Mouse (Mus musculus) kidney, adult 2 months (tissue): ENCODE data around the gene Tmem144.
"Not testable (repeated sequence)": the region's sequence is repeated elsewhere in the genome, so short reads cannot be mapped to it uniquely, and the experiment has no call there.

ENCODE experiments used
- CTCF ChIP-seq: fragments of 200-500 bp; conservative IDR thresholded peaks from 2 replicates; pipeline ENCODE4 v1.5.1; 2011; ENCODE audit warnings: low read depth, mild to moderate bottlenecking, control low read depth, low read length, moderate library complexity, mixed read lengths; ENCODE audit not compliant: insufficient read depth, insufficient read length
- POLR2A ChIP-seq: fragments of 200-500 bp; IDR thresholded peaks from one replicate; pipeline ENCODE4 v1.6.1; 2011; ENCODE audit warnings: low read depth, low read length, control low read depth

- TF ChIP-seq CTCF, POLR2A: not testable (repeated sequence)
Measured at GRCm38 (mm10) chr3:79800761-79801160, 51.8 kb downstream of the Tmem144 start.
